Mouse (Mus musculus): ENCODE data around the gene Smcr8.

DNA sequence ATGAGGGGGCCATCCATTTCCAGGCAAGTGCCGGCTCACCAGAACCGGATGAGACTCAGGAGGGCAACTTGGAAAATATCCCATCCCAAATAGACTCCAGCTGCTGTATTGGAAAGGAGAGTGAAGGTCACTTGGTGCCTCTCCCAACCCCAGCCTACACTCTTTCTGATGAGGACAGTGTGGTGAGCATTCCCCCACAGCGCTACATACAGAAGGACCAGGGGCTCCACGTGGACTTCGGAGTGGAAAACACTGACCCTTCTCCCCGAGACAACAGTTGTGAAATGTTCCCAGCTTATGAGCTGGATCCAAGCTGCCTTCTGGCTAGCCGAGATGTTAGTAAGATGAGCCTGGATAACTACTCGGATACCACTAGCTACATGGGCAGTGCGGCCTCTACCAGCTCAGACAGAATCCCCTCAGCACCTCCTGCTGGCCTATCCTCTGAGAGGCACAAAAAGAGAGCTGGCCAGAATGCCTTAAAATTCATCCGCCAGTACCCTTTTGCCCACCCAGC, 2.4 kb downstream of the Smcr8 start:
- TF ChIP-seq MAFK (IDR thresholded peaks at IDR 0.05; ENCODE audit: insufficient read depth, low read depth, low read length) (no peak), ZC3H11A (IDR thresholded peaks at IDR 0.05; ENCODE audit: borderline replicate concordance, low read depth, low read length) (no peak), HCFC1 (IDR thresholded peaks at IDR 0.05; ENCODE audit: borderline replicate concordance, insufficient read depth, low read length) (no peak), ZNF384 (IDR thresholded peaks at IDR 0.05; ENCODE audit: low read depth, low read length) (no peak)

Measured in ES-E14 (cell line).